Mouse (Mus musculus) G1E (cell line): ENCODE results near the gene Pitpnc1.

Experiments used
- CTCF ChIP-seq: IDR thresholded peaks from 2 replicates; pipeline ENCODE4 v1.5.1; 2012; ENCODE audit warnings: low read depth, low read length, inconsistent platforms, mixed read lengths
- GATA1 ChIP-seq: IDR thresholded peaks from 2 replicates; pipeline ENCODE4 v1.6.1; 2012; ENCODE audit warnings: borderline replicate concordance, low read length, inconsistent platforms, mixed read lengths
- GATA2 ChIP-seq: IDR thresholded peaks from 2 replicates; pipeline ENCODE4 v1.6.1; 2012; ENCODE audit warnings: low read depth, low read length, inconsistent platforms, borderline replicate concordance

DNA sequence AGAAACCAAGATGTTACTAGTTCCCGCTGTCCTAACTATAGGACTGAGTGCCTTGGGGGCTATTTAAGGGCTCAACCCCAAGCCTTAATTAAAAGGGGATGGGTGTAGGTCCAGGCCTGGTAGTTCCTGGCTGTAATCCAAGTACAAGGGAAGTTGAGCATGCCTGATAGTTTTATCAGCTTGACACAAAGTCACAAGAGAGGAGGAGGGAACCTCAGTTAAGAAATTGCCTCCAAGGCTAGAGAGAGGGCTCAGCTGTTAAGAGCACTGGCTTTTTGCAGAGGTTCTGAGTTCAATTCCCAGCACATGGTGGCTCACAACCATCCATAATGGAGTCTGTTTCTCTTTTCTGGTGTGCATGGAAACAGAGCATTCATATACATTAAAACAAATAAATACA, 128.1 kb downstream of the Pitpnc1 start:
- TF ChIP-seq CTCF (no peak), GATA1 (no peak), GATA2 (no peak)
